Mouse (Mus musculus): ENCODE results near the gene Smim22.

The Smim22 gene

DNA sequence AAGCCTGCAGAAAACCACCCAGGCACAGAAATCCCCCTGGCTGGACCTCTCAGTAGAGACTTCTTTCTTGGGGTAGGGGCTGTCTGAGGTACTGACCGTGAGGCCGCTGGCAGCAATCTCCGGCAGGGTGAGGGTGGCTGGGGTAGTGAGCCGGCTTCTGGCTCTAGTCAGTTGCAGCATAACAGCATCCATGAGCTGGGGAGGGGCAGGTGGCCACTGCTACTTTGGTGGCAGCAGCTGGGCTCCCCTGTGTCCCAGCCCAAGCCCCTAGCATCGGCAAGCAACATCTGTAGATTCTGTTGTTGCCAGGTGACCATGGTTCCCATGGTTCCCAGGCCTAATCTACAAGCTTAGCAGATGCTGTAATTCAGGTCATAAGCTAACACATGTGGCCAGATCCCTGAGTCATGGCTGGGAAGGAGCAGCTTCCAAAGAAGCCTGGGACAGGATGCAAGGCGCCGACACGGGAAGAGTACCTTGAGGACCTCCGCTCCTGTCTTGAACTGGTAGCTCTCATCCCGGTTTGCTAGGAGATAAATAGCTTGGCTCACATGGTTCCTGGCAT is 3.4 kb downstream of the Smim22 start:
- DNase-seq = no peak

GRCm38 (mm10) chr16:5011285-5011684 is 4.2 kb downstream of the Smim22 start:
- no peak for DNase-seq

- peak; percentile 39 for DNase-seq
Observed at GRCm38 (mm10) chr16:5012036-5013005, 5.2 kb downstream of the Smim22 start.

DNA sequence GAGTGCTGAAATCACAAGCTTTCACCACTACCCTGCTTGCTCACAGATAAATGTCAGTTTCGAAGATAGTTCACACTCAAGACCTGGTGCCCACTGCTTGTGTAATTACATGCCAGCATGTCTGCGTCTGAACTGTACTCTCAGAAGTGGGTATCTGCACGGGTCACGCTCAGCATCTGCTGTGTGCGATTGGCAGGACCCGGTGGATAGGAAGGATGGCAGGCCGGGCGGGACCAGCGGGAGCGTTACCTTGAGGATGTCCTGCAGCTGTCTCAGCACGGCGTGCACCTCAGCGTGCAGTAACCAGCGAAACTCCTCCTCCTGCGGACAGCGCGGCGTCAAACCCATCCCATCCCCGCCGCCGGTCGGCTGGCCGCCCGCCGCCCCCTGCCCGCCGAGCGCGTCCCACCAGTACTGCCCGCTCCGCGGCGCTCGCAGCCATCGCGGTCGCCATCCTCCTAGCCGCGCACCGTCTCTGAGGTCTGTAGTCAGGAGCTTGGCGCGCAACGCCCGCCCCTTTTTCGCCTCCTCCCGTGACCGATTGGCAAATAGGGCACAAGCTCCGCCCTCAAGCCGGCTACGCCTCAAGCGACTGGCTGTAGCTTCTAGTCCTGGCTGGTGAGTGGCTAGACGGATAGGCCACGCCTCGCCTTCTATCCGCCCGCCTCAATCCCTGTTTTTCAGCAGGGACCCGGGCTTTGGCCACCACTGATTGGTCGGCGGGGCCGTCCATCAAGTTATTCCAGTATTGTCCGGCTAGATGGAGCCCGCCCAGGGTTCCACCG is 6.2 kb downstream of the Smim22 start, which contains the start of gene Rogdi:
TSS of gene Rogdi (minus strand) at position 500 of the 785 bp plus-strand sequence.
- DNase-seq = peak; percentile 100

DNA sequence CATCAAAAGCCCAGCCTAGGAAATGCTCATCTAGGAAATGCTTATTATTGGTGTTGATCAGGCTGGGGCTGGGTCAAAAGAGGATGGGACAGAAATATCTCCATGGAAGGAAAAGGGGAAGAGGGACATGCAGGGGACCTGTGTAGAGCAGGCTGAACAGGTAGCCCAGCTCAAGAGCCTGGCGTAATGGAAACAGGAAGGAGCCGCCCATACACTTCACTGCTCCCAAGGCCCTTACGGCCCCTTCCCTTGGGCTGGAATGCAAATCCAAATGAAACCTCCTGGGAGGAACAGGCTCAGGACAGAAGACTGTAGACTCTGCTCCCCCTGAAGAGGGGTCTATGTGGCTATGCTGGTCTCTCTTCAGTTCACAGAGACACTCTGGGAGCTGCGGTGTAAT is 7.5 kb downstream of the Smim22 start:
- peak; percentile 18 for DNase-seq

DNA sequence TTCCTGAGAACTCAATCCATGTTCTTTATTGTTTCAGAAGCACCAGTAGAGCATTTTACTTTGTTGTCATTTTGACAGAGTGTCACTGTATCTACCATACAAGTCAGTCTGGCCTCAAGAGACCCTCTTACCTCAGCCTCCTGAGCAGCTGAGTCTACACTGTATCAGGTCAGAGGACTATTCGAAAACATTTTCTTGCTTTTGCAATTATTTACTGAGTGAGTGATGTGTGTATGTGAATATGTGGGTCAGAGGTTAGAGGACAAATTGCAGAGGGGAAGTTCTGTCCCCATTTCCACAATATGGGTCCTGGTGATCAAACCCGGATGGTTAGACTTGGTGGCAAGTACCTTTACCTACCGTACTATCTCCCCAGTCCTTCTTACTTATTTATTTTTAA is 16.9 kb downstream of the Smim22 start:
- no peak for DNase-seq

DNA sequence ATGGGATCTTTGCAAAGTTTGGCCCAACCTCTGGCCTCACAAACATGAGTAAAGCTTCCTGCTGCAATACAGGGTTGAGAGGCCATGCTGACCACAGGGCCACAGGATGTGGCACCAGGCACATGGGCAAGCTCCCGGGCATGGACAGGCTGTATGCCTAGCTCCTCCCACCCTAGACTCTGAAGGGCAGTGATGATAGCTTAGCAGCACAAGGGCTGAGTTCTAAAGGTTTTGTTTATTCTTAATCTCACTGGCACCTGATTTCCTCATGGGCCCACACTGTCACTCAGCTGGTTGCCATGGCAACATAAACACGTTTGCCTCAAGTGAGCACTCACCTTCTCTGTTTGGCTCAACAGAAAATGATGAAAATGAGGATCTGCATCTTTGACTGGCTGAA is 22.8 kb downstream of the Smim22 start:
- no peak for DNase-seq

- no peak for DNase-seq
Observed at GRCm38 (mm10) chr16:5035591-5035990, 28.5 kb downstream of the Smim22 start.

GRCm38 (mm10) chr16:5036649-5037234 is 29.7 kb downstream of the Smim22 start:
- DNase-seq = no peak

DNA sequence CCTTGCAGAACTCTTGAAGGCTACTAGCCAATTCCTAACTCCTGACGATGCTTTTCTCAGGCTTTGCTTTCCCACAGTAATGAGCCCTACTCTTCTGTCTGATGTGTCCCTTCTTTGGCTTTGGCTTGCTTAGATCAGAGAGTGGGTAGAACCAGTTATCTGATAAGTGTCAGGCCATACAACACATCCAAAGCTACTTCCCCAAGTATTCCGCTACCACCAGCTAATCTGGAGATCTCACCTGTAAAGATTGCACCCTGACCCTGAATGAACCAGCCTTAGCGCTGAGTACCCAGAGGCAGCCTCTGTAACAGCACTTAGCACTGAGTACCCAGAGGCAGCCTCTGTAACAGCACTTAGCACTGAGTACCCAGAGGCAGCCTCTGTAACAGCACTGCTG is 38.2 kb downstream of the Smim22 start:
- no peak for DNase-seq

- DNase-seq = no peak
Observed at GRCm38 (mm10) chr16:5049182-5049773, 42.2 kb downstream of the Smim22 start.

DNA sequence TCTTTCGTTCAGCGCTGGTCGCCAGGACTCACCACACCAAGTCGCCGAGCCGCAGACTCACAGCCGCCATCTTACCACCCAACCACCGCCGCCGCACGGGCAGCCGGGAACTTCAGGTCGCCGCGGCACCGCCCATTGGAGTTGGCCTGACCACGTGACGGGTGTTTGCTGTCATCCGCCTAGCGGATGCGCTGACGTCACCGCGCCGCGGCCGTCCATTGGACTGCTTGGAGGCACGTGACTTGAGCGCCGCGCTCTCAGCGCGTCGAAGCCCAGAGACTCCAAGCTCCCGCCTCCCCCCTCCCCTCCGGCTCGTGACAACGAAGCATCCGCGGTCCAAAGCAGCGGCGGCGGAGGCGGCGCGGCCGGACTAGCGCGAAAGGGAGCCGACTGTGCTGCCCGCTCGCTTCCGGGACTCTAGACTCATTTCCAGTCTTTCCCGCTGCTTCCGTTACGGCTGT is 42.7 kb downstream of the Smim22 start, which contains the start of the genes Glyr1 and Ubn1:
TSS of gene Glyr1 (minus strand) at position 90 of the 461 bp plus-strand sequence.
TSS of gene Ubn1 (plus strand) at position 284 of the 461 bp plus-strand sequence.
- peak; percentile 99 for DNase-seq

DNA sequence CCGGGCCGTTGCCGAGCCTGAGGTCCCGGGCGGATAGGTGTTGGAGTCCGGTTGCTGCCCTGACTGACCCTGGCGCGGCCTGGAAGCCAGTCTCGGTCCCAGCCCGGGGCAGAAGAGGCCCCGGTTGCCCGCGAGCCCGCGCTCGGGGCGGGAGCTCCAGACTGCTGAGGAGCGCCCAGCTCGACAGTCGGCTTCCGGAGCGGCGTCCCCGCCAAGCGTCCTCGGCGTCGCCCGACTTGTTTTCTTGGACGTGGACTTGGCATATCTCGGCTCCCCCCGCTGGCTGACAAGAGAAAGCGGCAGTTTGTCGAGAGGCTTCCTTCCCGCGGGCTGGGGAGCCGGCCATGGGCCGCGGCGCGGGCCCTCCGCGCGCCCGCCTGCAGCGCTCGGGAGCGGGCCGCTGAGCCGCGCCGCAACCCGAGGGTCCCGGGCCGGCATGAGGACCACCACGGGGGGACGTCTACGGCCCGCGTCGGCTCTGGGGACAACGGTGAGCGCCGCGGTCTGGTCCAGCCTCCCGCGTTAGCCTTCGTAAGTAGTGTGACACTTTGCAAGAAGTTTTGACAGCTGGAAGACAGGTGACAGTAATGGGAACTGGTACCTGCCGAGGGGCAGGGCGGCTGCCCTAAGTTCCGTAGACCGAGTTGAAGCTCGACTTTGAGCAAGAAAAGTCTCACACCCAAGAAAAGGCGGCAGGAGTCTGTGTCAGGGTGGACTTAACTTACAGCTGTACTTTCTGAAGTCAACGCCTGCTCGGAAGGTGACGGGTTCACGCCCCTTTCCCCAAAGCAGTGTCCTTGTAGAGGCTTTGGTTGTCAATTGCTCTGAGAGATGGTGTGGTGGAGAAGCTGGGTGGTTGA is 43.4 kb downstream of the Smim22 start:
- peak; percentile 78 for DNase-seq
